Mouse (Mus musculus) hindbrain, embryonic 11.5 days (tissue): ENCODE results near the gene Obsl1. TPM values are rescaled to one million over a fixed set of nuclear protein-coding genes. Genes with fewer than 3 reads are reported as not detected.
A peak's percentile ranks its signal among the peaks of the same experiment; 100 is the strongest.

ENCODE experiments used
- ATAC-seq: fragments of 200-750 bp; cut with Nextera tagmentation; 2 replicates; pipeline ENCODE4 v1.8.0; 2017; ENCODE audit warnings: mild to moderate bottlenecking, moderate TSS enrichment, moderate library complexity; ENCODE audit not compliant: low FRiP score
- DNase-seq: peaks from one replicate; pipeline ENCODE4 v3.0.0-alpha.2; 2015; ENCODE audit warnings: low spot score
- H3K27ac ChIP-seq: fragments of 300-500 bp; sonication (generic); 2 replicates; pipeline ENCODE4 v1.5.1; 2014; ENCODE audit warnings: mild to moderate bottlenecking, low read depth, low read length
- H3K27me3 ChIP-seq: fragments of 300-500 bp; sonication (generic); 2 replicates; pipeline ENCODE4 v1.6.1; 2014; ENCODE audit warnings: mild to moderate bottlenecking, low read length, moderate library complexity, mixed read lengths; ENCODE audit not compliant: control insufficient read depth, insufficient read depth
- H3K36me3 ChIP-seq: fragments of 300-500 bp; sonication (generic); 2 replicates; pipeline ENCODE4 v1.6.1; 2014; ENCODE audit warnings: mild to moderate bottlenecking, low read length, moderate library complexity, mixed read lengths; ENCODE audit not compliant: control insufficient read depth, insufficient read depth
- H3K4me1 ChIP-seq: fragments of 300-500 bp; sonication (generic); replicated peaks from 2 replicates; pipeline ENCODE4 v1.6.1; 2014; ENCODE audit warnings: low read length, mixed read lengths; ENCODE audit not compliant: control insufficient read depth, insufficient read depth
- H3K4me2 ChIP-seq: fragments of 300-500 bp; sonication (generic); replicated peaks from 2 replicates; pipeline ENCODE4 v1.6.1; 2014; ENCODE audit warnings: mild to moderate bottlenecking, low read depth, low read length
- H3K4me3 ChIP-seq: fragments of 300-500 bp; sonication (generic); 2 replicates; pipeline ENCODE4 v1.5.1; 2014; ENCODE audit warnings: low read depth, low read length
- H3K9ac ChIP-seq: fragments of 300-500 bp; sonication (generic); 2 replicates; pipeline ENCODE4 v1.6.1; 2014; ENCODE audit warnings: low read depth, low read length
- H3K9me3 ChIP-seq: fragments of 300-500 bp; sonication (generic); 2 replicates; pipeline ENCODE4 v1.6.1; 2016; ENCODE audit warnings: low read length; ENCODE audit not compliant: control insufficient read depth
- WGBS: fragments of 180-500 bp; shearing (Covaris S2); extraction: QIAGEN DNeasy Blood & Tissue Kit; methylation state at CpG from one replicate; pipeline ENCODE4 v1.1.7; 2014; 5-methylcytosine and 5-hydroxymethylcytosine counted together
- polyA plus RNA-seq: library from polyadenylated mRNA; unstranded; fragments of >200 nt; fragmentation: Nextera tagmentation; extraction: Ambion mirVana; gene quantifications from 2 replicates; pipeline ENCODE4 v1.2.1, GENCODE M21; 2014

Gene Obsl1
- polyA plus RNA-seq, 1 experiment from 2014 or later, result 34.0 TPM

- DNase-seq (peak; percentile 45), ATAC-seq (no peak)
- Histone ChIP-seq H3K27me3 (peaks cover 34% of the 10 kb centered on the region), H3K9me3 (no peaks in the 10 kb centered on the region), H3K4me2 (peak overlapping the region; percentile 22), H3K9ac (peak overlapping the region; percentile 19; the same call in 1 of the 2 replicates), H3K4me1 (peaks cover 54% of the 10 kb centered on the region), H3K4me3 (no peak overlapping the region), H3K27ac (peak overlapping the region; percentile 90), H3K36me3 (peaks cover 2% of the 10 kb centered on the region; the same call in 1 of the 2 replicates)
- WGBS, result 0% methylated on average over 7 of the region's 7 CpGs
These were observed 58.2 kb downstream of the Obsl1 start for GRCm38 (mm10) chr1:75448052-75448431.

GRCm38 (mm10) chr1:75447265-75448051 lies 58.8 kb downstream of the Obsl1 start:
- H3K4me2 ChIP-seq, result peak overlapping the region; percentile 22
- no peaks in the 10 kb centered on the region for H3K9me3 ChIP-seq
- no peak overlapping the region for H3K9ac ChIP-seq
- H3K36me3 ChIP-seq, result peaks cover 2% of the 10 kb centered on the region; the same call in 1 of the 2 replicates
- ATAC-seq, result peak; percentile 12; the same call in 1 of the 2 replicates
- H3K4me1 ChIP-seq, result peaks cover 57% of the 10 kb centered on the region
- 3% methylated on average over 10 of the region's 10 CpGs for WGBS
- no peak overlapping the region for H3K4me3 ChIP-seq
- H3K27ac ChIP-seq, result peak overlapping the region; percentile 90
- H3K27me3 ChIP-seq, result peaks cover 34% of the 10 kb centered on the region
- peak; percentile 55 for DNase-seq

GRCm38 (mm10) chr1:75446656-75447055 lies 59.6 kb downstream of the Obsl1 start:
- no peak overlapping the region for H3K4me3 ChIP-seq
- H3K9ac ChIP-seq, result 0 out of 2 replicates have a peak overlapping the region, but pooled peaks have one; percentile 19
- WGBS, result 1% methylated on average over 20 of the region's 20 CpGs
- H3K9me3 ChIP-seq, result no peaks in the 10 kb centered on the region
- ATAC-seq (peak; percentile 23), DNase-seq (peak; percentile 70)
- peaks cover 31% of the 10 kb centered on the region for H3K27me3 ChIP-seq
- peaks cover 2% of the 10 kb centered on the region; the same call in 1 of the 2 replicates for H3K36me3 ChIP-seq
- peaks cover 62% of the 10 kb centered on the region for H3K4me1 ChIP-seq
- H3K4me2 ChIP-seq, result peak overlapping the region; percentile 21; the same call in 1 of the 2 replicates
- peak overlapping the region; percentile 90 for H3K27ac ChIP-seq

- H3K4me3 ChIP-seq, result peak overlapping the region; percentile 17
- H3K36me3 ChIP-seq, result peaks cover 2% of the 10 kb centered on the region; the same call in 1 of the 2 replicates
- no peaks in the 10 kb centered on the region for H3K9me3 ChIP-seq
- H3K27me3 ChIP-seq, result peaks cover 24% of the 10 kb centered on the region
- H3K4me1 ChIP-seq, result peaks cover 62% of the 10 kb centered on the region
- H3K4me2 ChIP-seq, result peak overlapping the region; percentile 32
- ATAC-seq (peak; percentile 6), DNase-seq (peak; percentile 91)
- under 1% methylated on average over 22 of the region's 22 CpGs for WGBS
- peak overlapping the region; percentile 90 for H3K27ac ChIP-seq
- peak overlapping the region; percentile 25; the same call in 1 of the 2 replicates for H3K9ac ChIP-seq
These were observed 60.3 kb downstream of the Obsl1 start for GRCm38 (mm10) chr1:75445751-75446611.

DNA sequence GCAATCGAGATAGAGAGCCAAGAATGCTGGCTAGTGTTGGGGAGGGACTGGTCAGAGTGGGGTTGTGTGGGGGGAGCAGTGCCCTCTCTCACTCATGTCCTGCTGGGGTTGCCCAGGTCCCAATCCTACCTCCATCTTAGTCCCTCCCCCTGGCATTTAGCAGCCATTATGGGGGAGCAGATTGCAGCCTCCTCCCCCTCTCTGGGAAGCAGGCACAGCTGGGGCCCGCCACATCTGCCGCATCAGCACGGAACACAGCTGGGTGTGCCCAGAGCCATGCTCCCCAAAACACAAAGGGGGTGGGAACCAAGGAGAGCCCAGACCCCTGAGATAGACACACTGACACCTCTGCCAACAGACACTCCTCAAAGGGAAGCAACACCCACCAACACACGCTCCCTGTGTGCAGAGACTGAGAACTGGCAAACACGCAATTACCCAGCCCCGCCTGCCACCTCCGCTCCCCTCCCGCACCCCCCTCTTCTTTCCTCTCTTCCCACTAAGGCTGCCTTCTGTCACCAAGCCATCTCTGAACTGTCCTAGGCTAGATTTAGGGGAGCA lies 61.0 kb downstream of the Obsl1 start:
- Histone ChIP-seq H3K27me3 (peaks cover 17% of the 10 kb centered on the region), H3K4me1 (peaks cover 54% of the 10 kb centered on the region), H3K36me3 (no peaks in the 10 kb centered on the region; the same call in 1 of the 2 replicates), H3K4me2 (no peak overlapping the region; the same call in 1 of the 2 replicates), H3K9me3 (no peaks in the 10 kb centered on the region), H3K4me3 (no peak overlapping the region), H3K9ac (peak overlapping the region; percentile 25), H3K27ac (peak overlapping the region; percentile 90)
- 19% methylated on average over 8 of the region's 9 CpGs for WGBS
- no peak for ATAC-seq
- DNase-seq, result peak; percentile 39

DNA sequence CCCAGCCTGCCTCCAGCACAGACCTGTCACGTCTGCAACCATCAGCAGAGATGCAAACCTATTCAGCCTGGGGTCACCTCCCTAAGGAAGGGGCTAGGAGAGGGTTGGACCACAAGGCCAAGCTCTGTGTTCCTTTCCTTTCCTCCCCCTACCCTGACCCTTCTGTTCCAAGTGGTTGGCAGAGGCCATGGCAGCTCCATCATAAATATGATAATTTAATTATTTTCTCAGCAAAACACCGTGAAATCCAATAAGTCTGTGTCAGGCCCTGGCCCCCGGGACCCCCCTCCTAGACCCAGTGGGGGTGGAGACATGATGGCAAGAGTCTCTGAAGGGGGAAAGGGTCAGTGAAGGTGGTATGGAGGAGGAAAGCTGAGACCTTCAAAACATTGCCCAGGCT lies 62.0 kb downstream of the Obsl1 start:
- peaks cover 49% of the 10 kb centered on the region for H3K4me1 ChIP-seq
- no peak overlapping the region; the same call in 1 of the 2 replicates for H3K4me2 ChIP-seq
- ATAC-seq (peak; percentile 53), DNase-seq (peak; percentile 55)
- no peaks in the 10 kb centered on the region for H3K36me3 ChIP-seq
- no peak overlapping the region for H3K9ac ChIP-seq
- H3K27ac ChIP-seq, result peak overlapping the region; percentile 90
- 15% methylated on average over 3 of the region's 3 CpGs for WGBS
- H3K27me3 ChIP-seq, result peaks cover 8% of the 10 kb centered on the region
- no peak overlapping the region for H3K4me3 ChIP-seq
- H3K9me3 ChIP-seq, result no peaks in the 10 kb centered on the region

DNA sequence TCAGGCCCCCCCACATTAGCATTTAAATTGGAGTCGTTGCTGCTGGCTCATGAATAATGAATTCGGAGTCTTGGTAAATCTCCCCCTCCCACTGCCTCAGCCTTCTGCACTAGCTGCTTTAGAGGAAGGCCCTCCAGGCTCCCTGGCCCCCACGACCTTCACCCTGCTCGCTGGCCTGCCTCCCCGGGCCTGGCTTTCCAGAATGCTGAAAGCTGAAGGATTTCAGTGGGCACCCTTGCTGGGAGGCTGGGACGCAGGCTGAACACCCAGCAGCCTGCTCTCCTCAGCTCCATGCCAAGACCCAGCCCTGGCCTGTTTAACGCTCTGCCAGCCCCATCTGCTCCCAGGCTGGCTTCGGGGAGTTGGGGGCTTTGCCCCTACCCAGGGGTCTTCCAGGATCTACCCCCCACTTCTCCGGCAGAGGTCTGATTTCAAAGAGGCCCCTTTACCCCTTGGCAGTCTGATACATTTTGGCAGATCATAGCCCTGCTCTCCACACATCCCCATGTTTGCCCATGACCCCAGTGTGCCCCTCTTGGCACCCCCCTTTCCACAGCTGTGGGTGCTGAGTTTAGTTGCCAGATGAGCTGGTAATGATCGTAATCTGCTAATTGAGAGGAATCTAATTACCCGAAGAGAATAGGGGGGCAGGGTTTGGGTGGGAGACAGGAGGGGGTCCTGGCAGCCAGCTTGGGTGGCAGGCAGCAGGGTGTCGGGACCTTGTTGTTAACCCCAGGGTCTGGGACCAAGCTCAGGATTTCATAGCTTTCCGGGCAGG lies 62.8 kb downstream of the Obsl1 start:
- H3K4me1 ChIP-seq, result peaks cover 44% of the 10 kb centered on the region
- DNase-seq (no peak), ATAC-seq (no peak)

More for the DNA sequence above, 62.8 kb downstream of the Obsl1 start:
- peaks cover 2% of the 10 kb centered on the region; the same call in 1 of the 2 replicates for H3K27me3 ChIP-seq
- no peaks in the 10 kb centered on the region for H3K9me3 ChIP-seq
- no peaks in the 10 kb centered on the region for H3K36me3 ChIP-seq
- H3K4me2 ChIP-seq, result peak overlapping the region; percentile 8; the same call in 1 of the 2 replicates
- WGBS, result 17% methylated on average over 13 of the region's 13 CpGs
- peak overlapping the region; percentile 90 for H3K27ac ChIP-seq
- no peak overlapping the region for H3K4me3 ChIP-seq
- H3K9ac ChIP-seq, result peak overlapping the region; percentile 32; the same call in 1 of the 2 replicates
